Mouse (Mus musculus) gastrocnemius, adult 2 months (tissue): ENCODE results near the gene Gm44973. TPM values are rescaled to one million over a fixed set of nuclear protein-coding genes. Genes with fewer than 3 reads are reported as not detected.
A peak's percentile ranks its signal among the peaks of the same experiment; 100 is the strongest.
"Not testable (repeated sequence)": the region's sequence is repeated elsewhere in the genome, so short reads cannot be mapped to it uniquely, and the experiment has no call there.

Experiments used
- DNase-seq: peaks from one replicate; pipeline ENCODE4 v3.0.0; 2022
- H3K27ac ChIP-seq: fragments of 200-600 bp; 2 replicates; pipeline ENCODE4 v1.8.1; 2022; ENCODE audit warnings: mild to moderate bottlenecking
- H3K4me3 ChIP-seq: fragments of 200-600 bp; 2 replicates; pipeline ENCODE4 v1.8.1; 2022; ENCODE audit warnings: mild to moderate bottlenecking, moderate library complexity
- CTCF ChIP-seq: fragments of 200-600 bp; IDR thresholded peaks from 2 replicates; pipeline ENCODE4 v1.8.1; 2022; ENCODE audit warnings: antibody characterized with exemption, mild to moderate bottlenecking, moderate library complexity
- intact Hi-C: fragments of 180-260 bp; cut with DNase I; formaldehyde crosslinking; loops from one replicate; pipeline ENCODE4 v1.15.1; 2025
- total RNA-seq, 2 experiments: library from RNA; stranded (reverse); gene quantifications; 2 replicates each; pipeline ENCODE4 v1.2.3; 2021

Gene Gm44973
- total RNA-seq, 2 experiments from 2014 or later, result not detected

DNA sequence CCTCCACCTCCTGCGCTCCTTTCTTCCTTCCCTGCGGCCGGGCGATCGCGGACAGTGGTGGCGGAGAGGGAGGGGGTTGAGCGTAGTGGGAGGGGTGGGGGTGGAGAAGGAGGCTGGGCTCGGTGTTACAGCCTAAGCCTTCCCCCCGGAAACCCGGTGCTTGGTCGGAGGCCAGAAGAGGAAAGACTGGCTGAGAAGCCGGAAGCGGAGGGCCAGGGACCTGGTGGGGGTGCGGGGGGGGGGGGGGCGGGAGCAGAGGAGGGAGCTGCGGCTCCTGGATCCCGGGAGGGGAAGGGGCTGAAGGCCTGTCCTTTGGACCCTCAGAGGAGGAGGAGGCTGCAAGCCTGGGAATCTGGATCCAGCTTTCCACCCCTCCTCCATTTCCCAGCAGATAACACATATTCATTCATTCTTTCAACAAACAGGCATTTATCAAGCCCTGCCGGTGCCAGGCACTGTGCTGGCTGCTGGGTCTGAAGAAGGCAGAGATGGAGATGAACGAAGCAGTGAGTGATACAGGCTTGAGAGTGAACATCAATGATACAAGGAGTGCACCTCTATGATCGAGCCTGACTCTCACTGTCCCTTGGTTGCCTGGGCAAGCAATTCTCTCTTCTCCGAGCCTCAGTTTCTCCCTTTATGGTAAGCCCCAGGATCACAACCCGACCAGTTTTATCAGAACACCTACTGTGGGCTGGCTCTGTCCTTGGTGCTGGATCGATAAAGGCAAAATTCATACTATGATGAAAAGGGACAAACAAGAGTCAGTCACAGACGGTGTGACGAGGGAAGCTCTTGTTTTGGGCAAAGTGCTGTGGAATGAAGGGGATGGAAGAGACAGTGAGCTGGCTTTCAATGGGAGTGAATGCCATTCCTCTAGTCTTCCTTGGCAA lies 19.0 kb upstream of the Gm44973 start, which contains the start of gene Zfp579:
Gene Zfp579 (minus strand): TSS at position 156 of the 893 bp plus-strand sequence.
- DNase-seq, result peak; percentile 95
- Histone ChIP-seq H3K27ac (peak within 1 kb of the TSS; percentile 90), H3K4me3 (peak within 1 kb of the TSS; percentile 91)
- intact Hi-C loops, result no loop called here
- TF ChIP-seq CTCF, result no peak

DNA sequence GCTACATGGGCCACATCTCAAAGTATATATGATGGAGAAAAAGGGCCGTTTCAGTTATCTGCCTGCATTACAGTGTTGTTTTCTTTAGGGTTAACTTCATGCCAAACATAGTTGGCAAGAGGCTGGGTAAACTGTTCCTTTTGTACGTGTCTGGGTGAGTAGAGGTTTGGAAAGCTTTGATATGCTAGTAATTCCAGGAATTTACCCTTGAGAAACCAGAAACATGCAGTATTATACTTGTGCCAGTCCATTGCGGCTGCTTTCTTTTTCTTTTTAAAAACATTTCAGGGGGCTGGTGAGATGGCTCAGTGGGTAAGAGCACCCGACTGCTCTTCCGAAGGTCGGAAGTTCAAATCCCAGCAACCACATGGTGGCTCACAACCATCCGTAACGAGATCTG lies 18.4 kb upstream of the Gm44973 start:
- DNase-seq, result no peak
- H3K27ac ChIP-seq, result no peak overlapping the region
- H3K4me3 ChIP-seq, result peak overlapping the region; percentile 91; the same call in 1 of the 2 replicates
- intact Hi-C loops, result no loop called here
- TF ChIP-seq CTCF, result no peak

DNA sequence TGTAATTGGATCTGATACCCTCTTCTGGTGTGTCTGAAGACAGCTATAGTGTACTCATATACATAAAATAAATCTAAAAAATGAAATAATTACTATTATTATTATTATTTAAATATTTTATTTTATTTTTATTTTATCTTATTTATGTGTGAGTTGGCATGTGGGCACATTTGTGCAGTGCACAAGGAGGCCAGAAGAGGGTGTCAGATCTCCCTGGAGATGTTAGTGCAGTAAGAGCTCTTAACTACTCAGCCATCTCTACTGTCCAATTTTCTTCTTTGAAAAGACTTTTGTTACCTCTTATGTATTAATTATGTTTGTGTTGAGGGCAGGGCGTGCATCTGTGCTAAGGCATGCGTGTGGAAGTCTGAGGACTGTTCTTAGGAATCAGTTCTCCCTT lies 15.4 kb upstream of the Gm44973 start:
- intact Hi-C loops, result no loop called here
- no peak overlapping the region for H3K4me3 ChIP-seq
- peak; percentile 51 for TF ChIP-seq CTCF
- H3K27ac ChIP-seq, result no peak overlapping the region
- DNase-seq, result no peak

DNA sequence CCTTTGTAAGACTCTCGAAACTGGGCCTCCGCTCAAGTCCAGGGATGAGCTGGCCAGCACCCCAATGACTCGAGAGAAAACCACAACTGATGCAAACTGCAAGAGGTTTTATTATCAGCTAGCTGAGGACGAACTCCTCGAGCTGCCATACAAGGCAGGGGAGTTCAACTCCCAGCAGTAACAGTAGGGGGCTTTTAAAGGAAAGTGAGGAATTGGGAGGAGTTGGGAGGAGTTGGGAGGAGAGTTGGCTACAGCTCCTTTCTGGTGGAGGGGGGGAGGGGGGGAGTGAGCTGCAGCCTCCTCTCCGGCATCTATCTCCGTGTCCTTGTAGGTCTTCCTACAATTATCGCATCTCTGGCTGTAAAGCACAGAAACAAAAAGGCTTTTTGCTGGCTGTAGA lies 12.4 kb upstream of the Gm44973 start:
- H3K27ac ChIP-seq, H3K4me3 ChIP-seq, intact Hi-C loops, DNase-seq: not testable (repeated sequence)

DNA sequence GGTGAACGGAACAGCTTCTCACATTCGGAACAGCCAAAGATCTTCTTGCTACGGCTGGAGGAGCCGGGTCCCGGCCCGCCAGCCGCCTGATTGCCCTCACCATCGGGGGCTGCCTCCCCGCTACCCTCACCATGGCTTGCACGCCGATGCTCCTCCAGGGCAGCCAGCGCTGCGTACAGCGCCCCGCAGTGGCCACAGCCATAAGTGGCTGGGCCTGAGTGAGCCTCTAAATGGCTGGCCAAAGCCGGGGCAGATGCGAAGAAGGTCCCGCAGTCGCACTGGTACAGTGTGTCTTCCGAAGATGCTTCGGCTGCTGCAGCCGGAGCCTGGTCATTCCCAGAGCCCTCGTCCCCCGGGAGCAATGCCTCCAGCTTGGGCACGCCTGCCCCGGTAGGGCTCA lies 7.1 kb upstream of the Gm44973 start:
- intact Hi-C loops, result no loop called here
- Histone ChIP-seq H3K27ac (no peak overlapping the region), H3K4me3 (no peak overlapping the region)
- DNase-seq, result no peak
- no peak for TF ChIP-seq CTCF

DNA sequence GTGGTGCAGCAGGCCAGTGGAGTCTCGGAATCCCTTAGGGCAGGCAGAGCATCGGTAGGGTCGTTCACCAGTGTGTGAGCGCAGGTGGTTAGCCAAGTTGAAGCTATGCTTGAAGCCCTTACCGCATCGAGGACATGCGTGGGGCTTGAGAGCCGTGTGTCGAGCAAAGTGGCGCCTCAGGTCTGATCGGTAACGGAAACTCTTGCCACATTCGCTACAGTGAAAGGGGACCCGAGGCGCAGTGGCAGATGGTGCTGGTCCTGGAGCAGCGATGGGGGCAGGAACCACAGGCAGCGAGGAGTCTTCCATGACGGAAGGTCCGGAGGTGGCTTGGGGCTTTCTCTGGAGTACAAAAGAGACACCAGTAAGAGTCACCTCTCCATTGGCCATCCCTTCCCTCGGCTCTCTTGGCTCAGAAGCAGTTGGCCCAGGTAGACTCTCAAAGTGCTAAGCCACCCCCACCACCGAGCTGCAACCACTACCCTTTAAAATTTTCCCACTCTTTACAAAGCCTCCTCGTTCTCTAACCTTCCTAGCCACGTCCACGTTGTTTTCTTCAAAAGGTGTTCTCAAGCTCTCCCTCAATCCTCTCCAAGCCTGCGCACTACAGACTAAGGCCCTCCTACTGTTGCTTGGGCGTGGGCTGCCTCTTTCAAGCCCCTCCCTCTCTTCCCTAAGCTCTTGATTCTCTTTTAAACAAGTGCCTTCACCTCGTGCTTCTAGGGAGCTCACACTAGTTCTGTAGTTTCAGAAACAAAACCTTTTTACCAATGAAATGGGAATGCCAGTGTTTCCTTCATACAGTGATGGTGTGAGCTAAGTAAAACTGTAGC lies 2.4 kb upstream of the Gm44973 start:
- DNase-seq, result no peak
- intact Hi-C loops, result loop anchor here (5.0 kb wide), 2 partner anchors 146 to 1274 kb away; partner anchors contain the start of gene Zfp667
- no peak overlapping the region for H3K27ac ChIP-seq
- TF ChIP-seq CTCF, result no peak
- H3K4me3 ChIP-seq, result no peak overlapping the region

DNA sequence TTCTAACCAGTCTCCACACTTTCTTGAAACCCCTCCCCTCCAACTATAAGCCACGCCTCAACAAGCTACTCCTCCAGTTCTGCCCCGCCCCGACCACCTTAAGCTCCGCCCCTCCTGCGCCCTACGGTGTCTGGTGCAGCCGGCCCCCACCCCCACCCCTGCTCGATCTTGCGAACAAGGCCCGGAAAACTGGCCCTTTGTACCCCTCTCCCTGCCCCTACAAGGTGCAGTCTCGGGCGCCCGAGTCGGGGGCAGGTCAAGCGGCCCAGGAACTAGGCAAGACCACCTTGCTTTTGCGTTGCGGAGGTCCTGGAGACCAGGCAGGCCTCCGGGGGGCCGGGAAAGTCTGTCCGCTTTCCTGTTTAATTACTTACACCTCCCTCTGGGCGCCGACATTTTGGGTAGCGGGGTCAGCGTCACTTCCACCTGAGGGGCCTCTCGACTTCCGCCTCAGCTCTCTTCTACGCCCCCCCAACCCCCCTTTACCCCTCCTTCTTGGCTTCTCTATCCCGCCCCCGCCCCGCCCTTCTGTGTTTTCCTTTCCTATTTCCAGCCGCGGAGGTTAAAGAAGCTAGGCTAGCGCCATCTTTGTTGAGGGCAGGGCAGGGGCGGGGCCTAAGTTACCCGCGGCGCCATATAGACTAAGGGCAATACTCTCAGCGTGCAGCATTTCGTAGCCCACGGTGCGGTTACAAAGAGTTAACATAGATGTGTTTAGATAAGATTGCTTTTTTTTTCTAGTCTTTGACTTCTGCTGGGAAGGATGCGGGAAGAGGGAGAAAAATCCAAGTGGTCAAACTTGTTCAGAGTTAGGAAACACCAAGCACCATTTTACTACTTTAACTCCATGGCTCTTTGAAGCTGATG lies 812 bp upstream of the Gm44973 start, which contains the start of the genes Zfp524 and Fiz1:
Gene Zfp524 (plus strand): TSS at position 165 of the 867 bp plus-strand sequence.
Gene Fiz1 (minus strand): TSS at position 447 of the 867 bp plus-strand sequence.
- peak within 1 kb of the TSS; percentile 97 for H3K27ac ChIP-seq
- peak; percentile 97 for DNase-seq
- no peak for TF ChIP-seq CTCF
- H3K4me3 ChIP-seq, result peak within 1 kb of the TSS; percentile 95
- intact Hi-C loops, result loop anchor here (2.0 to 5.0 kb wide), 3 partner anchors 46 to 1273 kb away; partner anchors contain the start of gene Zfp667

DNA sequence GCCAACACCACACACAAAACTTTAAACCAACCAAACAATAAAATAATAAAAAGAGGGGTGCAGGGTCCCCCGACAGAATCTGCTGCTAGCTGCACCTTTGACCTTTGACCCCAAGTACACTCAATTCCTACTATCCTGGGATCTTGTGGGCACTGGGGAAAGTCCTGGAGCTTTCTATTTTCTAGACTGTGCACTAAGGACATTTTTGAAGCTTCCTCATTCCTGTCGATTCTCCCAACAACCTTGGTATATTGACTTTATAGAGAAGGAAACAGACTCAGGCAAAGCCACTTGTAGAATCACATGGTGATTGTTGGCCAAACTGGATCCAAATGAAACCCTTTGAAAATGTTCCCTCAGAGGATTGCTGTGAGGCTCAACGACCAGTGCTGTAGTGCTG lies 761 bp downstream of the Gm44973 start:
- H3K4me3 ChIP-seq, result peak overlapping the region; percentile 95
- intact Hi-C loops, result no loop called here
- TF ChIP-seq CTCF, result no peak
- DNase-seq, result no peak
- peak overlapping the region; percentile 97 for H3K27ac ChIP-seq

DNA sequence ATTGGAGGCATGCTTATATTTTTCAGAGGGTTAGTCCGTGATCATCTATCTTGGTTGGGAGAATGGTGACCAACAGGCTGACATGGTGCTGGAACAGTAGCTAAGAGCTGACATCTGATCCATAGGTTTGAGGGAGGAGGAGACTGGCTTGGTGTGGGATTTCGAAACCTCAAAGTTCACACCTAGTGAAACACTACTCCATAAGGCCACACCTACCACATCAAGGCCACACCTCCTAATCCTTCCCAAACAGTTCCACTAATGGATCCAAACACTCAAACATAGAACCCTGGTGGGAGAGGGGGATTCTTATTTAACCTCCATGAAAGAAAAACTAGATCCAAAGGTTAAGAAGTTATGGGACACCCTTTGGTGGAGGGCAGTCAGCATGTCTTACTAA lies 1.6 kb downstream of the Gm44973 start:
- DNase-seq, result no peak
- TF ChIP-seq CTCF, result no peak
- Histone ChIP-seq H3K4me3 (no peak overlapping the region), H3K27ac (no peak overlapping the region)
- intact Hi-C loops, result no loop called here

DNA sequence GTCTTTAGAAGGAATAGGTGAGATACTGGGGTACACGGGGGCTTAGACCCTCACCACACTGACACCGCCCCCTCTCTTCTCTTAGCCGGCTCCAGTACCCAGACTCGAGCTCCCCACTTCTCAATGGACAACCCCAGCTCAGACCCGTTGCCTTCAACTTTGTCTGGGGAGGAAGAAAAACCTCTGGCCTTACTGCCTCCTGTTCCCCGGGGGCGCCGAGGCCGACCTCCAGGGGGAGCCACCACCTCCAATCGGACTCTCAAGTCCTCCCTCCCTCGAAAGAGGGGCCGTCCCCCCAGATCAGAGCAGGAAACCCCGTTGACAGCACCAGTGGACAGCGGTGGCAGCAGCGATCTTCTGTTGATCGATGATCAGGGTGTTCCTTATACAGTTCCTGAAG lies 2.1 kb downstream of the Gm44973 start:
- DNase-seq, result peak; percentile 45
- intact Hi-C loops, result no loop called here
- no peak overlapping the region for H3K27ac ChIP-seq
- H3K4me3 ChIP-seq, result no peak overlapping the region
- peak; percentile 22; the same call in 1 of the 2 replicates for TF ChIP-seq CTCF

DNA sequence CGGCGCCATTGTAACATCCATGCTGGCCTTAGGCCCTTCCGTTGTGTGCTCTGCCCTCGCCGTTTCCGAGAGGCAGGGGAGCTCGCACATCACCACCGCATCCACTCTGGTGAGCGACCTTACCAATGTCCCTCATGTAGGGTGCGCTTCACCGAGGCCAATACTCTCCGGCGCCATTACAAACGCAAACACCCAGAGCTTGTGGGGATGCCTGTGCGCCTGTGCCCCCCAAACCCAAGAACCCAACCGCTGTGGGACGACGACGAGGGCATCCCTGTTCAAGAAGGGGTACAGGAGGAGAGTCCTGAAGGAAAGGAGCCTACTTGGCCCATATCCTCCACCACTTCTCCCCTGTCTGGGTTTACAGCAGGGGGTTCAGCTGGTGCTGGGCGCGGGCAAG lies 2.6 kb downstream of the Gm44973 start:
- no peak overlapping the region for H3K4me3 ChIP-seq
- DNase-seq, result no peak
- no peak overlapping the region; the same call in 1 of the 2 replicates for H3K27ac ChIP-seq
- TF ChIP-seq CTCF, result no peak
- intact Hi-C loops, result no loop called here

DNA sequence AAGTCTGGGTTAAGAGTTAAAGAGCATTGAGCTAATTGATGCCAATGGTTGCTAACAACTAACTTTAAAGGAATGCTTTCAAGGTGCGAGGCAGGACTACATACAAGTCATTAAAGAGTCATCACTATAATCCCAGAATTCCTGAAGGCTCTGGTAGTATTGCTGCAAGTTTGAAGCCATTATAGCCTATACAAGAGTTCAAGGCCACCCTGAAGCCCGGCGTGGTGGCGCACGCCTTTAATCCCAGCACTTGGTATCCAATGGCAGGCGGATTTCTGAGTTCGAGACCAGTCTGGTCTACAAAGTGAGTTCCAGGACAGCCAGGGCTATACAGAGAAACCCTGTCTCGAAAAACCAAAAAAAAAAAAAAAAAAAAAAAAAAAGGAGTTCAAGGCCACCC lies 4.3 kb downstream of the Gm44973 start:
- intact Hi-C loops, DNase-seq: not testable (repeated sequence)
- peak overlapping the region; percentile 98 for H3K27ac ChIP-seq
- H3K4me3 ChIP-seq, result peak overlapping the region; percentile 97
